Mouse (Mus musculus): Measurements from ENCODE around the gene Azin2. TPM values are rescaled to one million over a fixed set of nuclear protein-coding genes. Genes with fewer than 3 reads are reported as not detected.

Azin2 gene
- total and polyA plus RNA-seq, 3 experiments: 0.91 to 2.4 (median 1.7) TPM

DNA sequence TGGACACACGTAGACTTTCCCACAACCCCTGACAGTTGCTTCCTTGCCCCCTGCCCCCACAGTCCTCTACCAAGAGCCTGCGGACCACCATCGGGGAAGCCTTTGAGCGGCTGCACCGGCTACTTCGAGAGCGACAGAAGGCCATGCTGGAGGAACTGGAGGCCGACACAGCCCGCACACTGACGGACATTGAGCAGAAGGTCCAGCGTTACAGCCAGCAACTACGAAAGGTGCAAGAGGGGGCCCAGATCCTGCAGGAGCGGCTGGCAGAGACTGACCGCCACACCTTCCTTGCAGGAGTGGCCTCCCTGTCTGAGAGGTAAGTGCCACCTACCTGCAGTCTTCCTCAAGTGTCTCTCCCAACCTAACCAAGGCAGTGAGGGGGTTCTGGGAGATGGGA is 61.8 kb downstream of the Azin2 start:
- TF ChIP-seq POLR2A (IDR thresholded peaks at IDR 0.05; ENCODE audit: low read depth, low read length): no peak
- no peak for TF ChIP-seq JUND (conservative IDR thresholded peaks at IDR 0.05; ENCODE audit: low read depth, low read length)
- TF ChIP-seq USF1 (IDR thresholded peaks at IDR 0.05; ENCODE audit: low read depth, low read length): no peak
- no peak for TF ChIP-seq SMC3 (IDR thresholded peaks at IDR 0.05; ENCODE audit: low read depth, low read length)
- TF ChIP-seq CHD1 (IDR thresholded peaks at IDR 0.05; ENCODE audit: low read depth, low read length): no peak
- no peak for TF ChIP-seq UBTF (IDR thresholded peaks at IDR 0.05; ENCODE audit: low read depth, low read length)
- no peak for TF ChIP-seq BHLHE40 (IDR thresholded peaks at IDR 0.05; ENCODE audit: low read depth, low read length)
- no peak for TF ChIP-seq ZC3H11A (IDR thresholded peaks at IDR 0.05; ENCODE audit: low read depth, low read length)
- no peak for TF ChIP-seq MAFK (IDR thresholded peaks at IDR 0.05; ENCODE audit: insufficient replicate concordance, low read length)
- TF ChIP-seq JUN (IDR thresholded peaks at IDR 0.05; ENCODE audit: insufficient read depth, low read depth, low read length): no peak
- TF ChIP-seq IRF4 (IDR thresholded peaks at IDR 0.05; ENCODE audit: low read depth, low read length): no peak
- no peak for TF ChIP-seq CHD2 (IDR thresholded peaks at IDR 0.05; ENCODE audit: low read length)
- no peak for TF ChIP-seq GABPA (IDR thresholded peaks at IDR 0.05; ENCODE audit: insufficient replicate concordance, low read depth, low read length)
- TF ChIP-seq ZNF384 (IDR thresholded peaks at IDR 0.05; ENCODE audit: low read depth, low read length): no peak
- Histone ChIP-seq H3K9me3 (replicated peaks; ENCODE audit: low read length) (no peaks in the 10 kb centered on the region), H3K4me1 (ENCODE audit: control insufficient read depth in 1 of 2, insufficient read depth in 2 of 2) (peaks cover 8 to 16% of the 10 kb centered on the region in 2 experiments; a peak in 3 of 4 replicates), H3K27me3 (replicated peaks) (no peaks in the 10 kb centered on the region), H3K4me2 (ENCODE audit: insufficient read depth, low read depth, poor library complexity, severe bottlenecking) (no peak overlapping the region), H3K36me3 (replicated peaks in 1 of 2; ENCODE audit: control insufficient read depth in 1 of 2, insufficient read depth in 1 of 2, low read length in 1 of 2) (peaks cover 0 to 14% of the 10 kb centered on the region in 2 experiments), H3K79me2 (replicated peaks; ENCODE audit: control insufficient read depth, extremely low read depth, insufficient read depth, poor library complexity, severe bottlenecking) (no peaks in the 10 kb centered on the region), H3K4me3 (replicated peaks in 1 of 3; ENCODE audit: low read depth in 2 of 3, low read length in 2 of 3, poor library complexity in 1 of 3) (no peak overlapping the region), H3K9ac (ENCODE audit: insufficient read depth, low read depth) (no peak overlapping the region), H3K27ac (ENCODE audit: insufficient read depth, low read depth) (no peak overlapping the region)
- dilution Hi-C loops (cut with MboI; ENCODE audit: extremely low pct_ligation_motif_present, extremely low pct_unique_long_range_greater_than_20kb, low sequenced_read_pairs) (no loop called here), in situ Hi-C loops (cut with MboI; ENCODE audit: low pct_ligation_motif_present, low pct_unique_long_range_greater_than_20kb, low sequenced_read_pairs) (no loop called here)
- no peak for DNase-seq (ENCODE audit: extremely low read depth)

DNA sequence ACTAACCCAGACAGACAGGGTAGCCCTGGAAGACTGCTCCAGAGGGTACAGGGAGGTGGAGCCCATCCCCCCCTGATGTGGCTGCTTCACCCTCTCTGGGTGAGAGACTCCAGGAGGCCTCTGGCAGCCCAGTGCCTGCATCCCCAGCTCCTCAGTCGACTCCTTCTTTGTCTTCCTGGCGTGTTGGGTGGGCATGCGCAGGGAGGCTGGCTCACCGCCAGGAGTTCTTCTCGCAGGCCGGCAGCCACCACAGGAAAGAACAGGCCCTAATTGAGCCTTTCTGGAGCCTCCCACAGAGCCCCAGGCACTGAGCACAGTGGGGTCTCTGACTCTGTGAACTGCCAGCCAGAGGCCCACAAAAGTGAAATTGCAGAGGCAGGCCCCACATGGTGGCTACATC is 62.9 kb downstream of the Azin2 start:
- dilution Hi-C loops (cut with MboI; ENCODE audit: extremely low pct_ligation_motif_present, extremely low pct_unique_long_range_greater_than_20kb, low sequenced_read_pairs) (no loop called here), in situ Hi-C loops (cut with MboI; ENCODE audit: low pct_ligation_motif_present, low pct_unique_long_range_greater_than_20kb, low sequenced_read_pairs) (no loop called here)
- no peak for DNase-seq (ENCODE audit: extremely low read depth)
- no peak overlapping the region for H3K4me2 ChIP-seq (ENCODE audit: insufficient read depth, low read depth, poor library complexity, severe bottlenecking)
- TF ChIP-seq NELFE (IDR thresholded peaks at IDR 0.05; ENCODE audit: low read depth, low read length) (no peak), RCOR1 (conservative IDR thresholded peaks at IDR 0.05; ENCODE audit: low read depth, low read length) (no peak), ZMIZ1 (IDR thresholded peaks at IDR 0.05; ENCODE audit: low read depth, low read length) (no peak), ZKSCAN1 (IDR thresholded peaks at IDR 0.05; ENCODE audit: borderline replicate concordance, low read depth, low read length) (no peak), MAZ (IDR thresholded peaks at IDR 0.05; ENCODE audit: low read depth, low read length) (no peak), ZNF384 (IDR thresholded peaks at IDR 0.05; ENCODE audit: low read depth, low read length) (no peak), GABPA (IDR thresholded peaks at IDR 0.05; ENCODE audit: insufficient replicate concordance, low read depth, low read length) (no peak), E2F4 (IDR thresholded peaks at IDR 0.05; ENCODE audit: insufficient replicate concordance, low read depth, low read length) (no peak), POLR2A (IDR thresholded peaks at IDR 0.05; ENCODE audit: low read depth, low read length) (no peak), SIN3A (IDR thresholded peaks at IDR 0.05; ENCODE audit: low read length) (no peak), UBTF (IDR thresholded peaks at IDR 0.05; ENCODE audit: low read depth, low read length) (no peak), IRF4 (IDR thresholded peaks at IDR 0.05; ENCODE audit: low read depth, low read length) (no peak), KAT2A (IDR thresholded peaks at IDR 0.05; ENCODE audit: insufficient replicate concordance, low read length) (no peak), EP300 (IDR thresholded peaks at IDR 0.05; ENCODE audit: low read length) (no peak)
- no peaks in the 10 kb centered on the region for H3K79me2 ChIP-seq (replicated peaks; ENCODE audit: control insufficient read depth, extremely low read depth, insufficient read depth, poor library complexity, severe bottlenecking)
- H3K27ac ChIP-seq (ENCODE audit: insufficient read depth, low read depth): no peak overlapping the region
- no peaks in the 10 kb centered on the region for H3K9me3 ChIP-seq (replicated peaks; ENCODE audit: low read length)
- no peak overlapping the region for H3K4me3 ChIP-seq (replicated peaks in 1 of 3; ENCODE audit: low read depth in 2 of 3, low read length in 2 of 3, poor library complexity in 1 of 3)
- H3K36me3 ChIP-seq (replicated peaks in 1 of 2; ENCODE audit: control insufficient read depth in 1 of 2, insufficient read depth in 1 of 2, low read length in 1 of 2): peaks cover 0 to 14% of the 10 kb centered on the region in 2 experiments
- H3K27me3 ChIP-seq (replicated peaks): no peaks in the 10 kb centered on the region
- H3K4me1 ChIP-seq (ENCODE audit: control insufficient read depth in 1 of 2, insufficient read depth in 2 of 2): peaks cover 5 to 11% of the 10 kb centered on the region in 2 experiments; a peak in 3 of 4 replicates
- H3K9ac ChIP-seq (ENCODE audit: insufficient read depth, low read depth): no peak overlapping the region
